Mouse (Mus musculus) T-helper 2 cell (primary cell): ENCODE measurements around the gene Cldn7.

ENCODE experiments used
- in situ Hi-C: fragments of 300-600 bp; cut with MboI, MseI; formaldehyde crosslinking; loops from one replicate; pipeline ENCODE4 v1.15.1; 2025; ENCODE audit warnings: high pct_unique_total_duplicates

The Cldn7 gene

DNA sequence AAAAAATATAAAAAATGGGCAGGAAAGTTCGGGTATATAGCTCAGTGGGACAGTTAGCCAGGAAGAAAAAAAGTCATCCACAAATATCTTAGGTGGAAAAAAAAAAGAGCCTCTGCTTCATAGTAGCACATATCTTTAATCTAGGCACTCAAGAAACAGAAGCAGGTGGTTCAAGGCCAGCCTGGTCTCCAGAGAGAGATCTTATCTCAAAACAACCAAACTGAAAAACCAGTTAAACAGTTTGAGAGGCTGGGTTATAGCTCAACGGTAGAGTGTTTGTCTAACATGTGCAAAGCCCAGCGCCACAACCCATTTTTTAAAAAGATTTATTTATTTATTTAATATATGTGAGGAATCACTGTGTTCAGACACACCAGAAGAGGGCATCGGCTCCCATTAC lies 31.5 kb upstream of the Cldn7 start:
- in situ Hi-C loops: loop anchor here (5.0 kb wide), 1 partner anchor 34 kb away; no protein-coding TSS in a partner anchor

DNA sequence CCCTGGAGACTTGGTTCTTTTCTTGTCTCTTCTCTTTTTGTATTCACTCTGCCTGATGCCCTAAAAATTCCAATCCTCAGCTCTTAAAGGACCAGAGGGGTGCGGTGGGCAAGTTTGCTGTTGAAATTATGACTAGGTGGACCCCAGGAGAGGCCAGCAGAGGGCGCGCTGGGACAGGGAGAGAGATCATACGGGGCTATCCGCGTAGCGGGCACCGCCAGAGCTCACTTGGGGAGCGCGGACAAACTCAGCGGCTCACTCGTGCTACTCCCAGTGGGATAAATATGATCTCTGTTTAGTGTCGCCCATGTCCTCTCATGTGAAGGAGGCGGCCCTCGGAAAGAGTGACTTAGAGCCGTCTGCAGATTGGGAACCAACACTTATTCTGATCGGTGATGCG lies 30.4 kb upstream of the Cldn7 start:
- in situ Hi-C loops: loop anchor here (5.0 kb wide), 1 partner anchor 33 kb away; no protein-coding TSS in a partner anchor

DNA sequence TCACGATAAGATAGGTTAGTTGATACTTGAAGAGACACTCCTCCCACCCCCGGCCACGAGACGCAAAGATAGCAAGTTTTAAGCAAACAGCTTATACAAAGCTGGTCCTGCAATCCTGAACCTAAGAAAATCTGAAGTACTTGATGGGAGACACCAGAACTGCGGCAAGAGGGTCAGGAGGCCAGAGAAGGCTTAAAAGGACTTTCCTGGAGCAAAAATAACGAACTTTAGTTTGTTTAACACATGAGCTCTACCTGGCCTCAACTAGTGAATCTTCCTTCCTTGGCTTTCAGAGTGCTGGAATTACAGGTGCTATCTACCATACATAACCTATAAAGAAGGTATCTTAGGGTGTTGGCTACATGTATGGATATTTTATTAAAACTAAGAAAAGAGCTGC lies 29.9 kb upstream of the Cldn7 start:
- in situ Hi-C loops: loop anchor here (5.0 kb wide), 1 partner anchor 33 kb away; no protein-coding TSS in a partner anchor

DNA sequence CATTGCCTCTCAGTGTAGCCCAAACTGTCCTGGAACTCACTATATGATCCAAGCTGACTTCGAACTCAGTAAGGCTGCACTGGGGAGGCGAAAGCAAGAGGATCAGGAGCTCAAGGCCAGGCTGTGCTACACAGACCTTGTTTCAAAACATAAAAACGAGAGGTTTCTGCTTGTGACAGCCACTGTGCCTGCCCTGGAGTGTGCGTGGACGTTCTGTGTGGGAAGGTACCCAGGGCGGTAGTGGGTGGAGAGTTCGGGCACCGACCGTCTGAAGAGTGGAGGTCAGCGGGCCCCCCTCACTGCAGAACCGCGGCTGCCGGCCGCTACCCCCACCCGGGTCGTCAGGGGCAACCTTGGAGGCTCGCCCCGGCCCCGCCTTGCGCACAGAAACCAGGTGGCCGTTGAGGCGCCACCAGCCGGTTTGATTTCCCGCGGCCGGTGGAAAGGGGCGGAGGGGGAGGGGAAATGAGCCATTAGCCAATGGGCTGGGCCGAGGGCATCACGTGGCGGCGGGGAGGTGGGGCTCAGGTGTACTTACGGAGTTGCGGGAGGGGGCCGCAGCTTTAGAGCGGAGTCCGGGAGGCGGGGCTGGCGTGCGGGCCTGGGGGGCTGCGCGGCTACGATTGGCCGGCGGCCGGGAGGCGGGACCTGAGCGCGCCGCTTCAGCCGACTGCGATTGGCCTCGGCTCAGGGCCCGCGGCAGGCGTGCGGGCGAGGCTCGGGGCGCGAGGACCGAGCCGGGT lies 29.3 kb upstream of the Cldn7 start, which contains the start of gene Ybx2:
TSS of gene Ybx2 (plus strand) at position 660 of the 743 bp plus-strand sequence.
- in situ Hi-C loops: no loop called here

DNA sequence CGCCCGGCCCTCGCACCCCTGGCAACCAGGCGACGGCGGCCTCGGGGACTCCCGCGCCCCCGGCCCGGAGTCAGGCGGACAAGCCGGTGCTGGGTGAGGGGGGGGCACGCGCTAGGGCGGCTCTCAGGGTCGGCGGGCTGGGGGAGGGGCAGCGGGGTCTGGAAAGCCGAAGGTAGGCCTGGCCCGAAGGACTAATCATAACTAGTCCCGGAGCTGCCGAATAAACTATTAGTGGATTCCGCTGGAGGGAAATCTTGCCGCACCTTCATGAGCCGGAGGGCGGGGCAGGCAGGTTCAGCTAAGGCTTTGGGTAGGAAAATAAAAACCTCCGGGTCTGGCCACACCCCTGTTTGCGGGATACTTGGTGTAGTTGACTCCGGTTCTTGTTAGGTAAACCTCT lies 28.4 kb upstream of the Cldn7 start:
- in situ Hi-C loops: no loop called here

DNA sequence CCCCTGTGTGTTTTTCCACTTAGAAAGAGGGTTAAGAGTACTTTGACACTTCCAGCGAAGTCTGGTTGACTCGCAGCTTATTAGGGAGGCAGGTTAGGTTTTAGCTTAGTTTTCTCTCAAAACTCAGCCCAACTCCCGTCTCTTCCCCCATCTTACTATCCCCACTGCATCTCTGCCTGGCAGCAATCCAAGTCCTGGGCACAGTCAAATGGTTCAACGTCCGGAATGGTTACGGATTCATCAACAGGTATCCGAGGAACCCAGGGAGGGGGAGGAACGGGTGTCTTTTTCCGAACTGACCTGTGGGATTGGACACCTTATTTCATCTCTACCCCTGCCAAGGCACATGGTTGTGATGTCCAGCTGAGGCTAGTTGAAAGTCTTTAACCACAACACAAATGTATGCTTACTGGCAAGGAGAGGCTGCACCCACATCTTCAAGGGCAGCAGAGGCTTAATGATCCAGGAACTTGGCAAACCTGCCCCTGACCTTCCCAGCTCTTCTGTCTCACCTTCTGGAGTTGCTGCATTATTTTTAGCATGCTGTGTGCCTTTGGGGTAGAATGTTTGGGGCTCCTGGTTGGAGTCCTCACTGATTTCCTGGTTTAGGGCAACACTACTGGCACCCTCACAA lies 27.7 kb upstream of the Cldn7 start:
- in situ Hi-C loops: no loop called here

DNA sequence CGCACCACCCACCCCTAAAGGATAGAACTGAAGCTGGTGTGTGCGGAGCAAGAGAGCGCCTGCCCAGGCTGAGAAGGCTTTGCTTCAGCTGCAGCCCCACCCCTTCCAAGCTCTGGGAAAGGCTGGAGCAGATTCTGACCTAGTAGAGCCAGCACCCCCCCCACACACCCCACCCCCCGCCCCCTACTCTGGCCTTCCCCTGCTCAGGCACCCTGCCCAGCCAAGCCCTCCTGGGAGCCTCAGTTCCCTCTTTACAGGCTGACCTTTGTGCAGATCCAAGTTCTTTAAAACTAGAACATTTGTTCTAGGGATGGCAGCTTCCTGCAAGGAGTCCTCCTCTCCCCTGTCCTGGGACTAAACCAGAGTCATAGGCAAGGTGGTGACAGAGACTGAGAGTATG lies 27.2 kb upstream of the Cldn7 start:
- in situ Hi-C loops: no loop called here

DNA sequence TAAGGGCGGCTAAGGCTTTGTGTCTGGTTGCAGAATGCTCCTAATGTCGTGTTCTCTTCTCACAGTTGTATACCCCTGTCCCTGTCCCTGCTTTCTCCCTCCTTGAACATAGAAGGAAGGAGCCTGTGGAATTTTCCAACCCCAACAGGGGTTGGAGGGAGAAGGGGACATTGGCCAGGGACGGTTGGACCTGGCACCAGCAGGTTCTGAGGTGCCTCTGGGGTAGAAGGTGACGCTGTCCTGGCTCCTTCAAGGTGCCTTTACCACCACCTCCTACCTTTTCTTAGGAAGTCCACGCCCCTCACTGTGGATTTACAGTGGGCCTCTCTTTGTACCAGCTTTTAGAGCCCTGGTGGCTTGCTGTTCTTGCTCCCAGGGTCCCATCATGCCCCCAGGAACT lies 26.7 kb upstream of the Cldn7 start:
- in situ Hi-C loops: no loop called here

DNA sequence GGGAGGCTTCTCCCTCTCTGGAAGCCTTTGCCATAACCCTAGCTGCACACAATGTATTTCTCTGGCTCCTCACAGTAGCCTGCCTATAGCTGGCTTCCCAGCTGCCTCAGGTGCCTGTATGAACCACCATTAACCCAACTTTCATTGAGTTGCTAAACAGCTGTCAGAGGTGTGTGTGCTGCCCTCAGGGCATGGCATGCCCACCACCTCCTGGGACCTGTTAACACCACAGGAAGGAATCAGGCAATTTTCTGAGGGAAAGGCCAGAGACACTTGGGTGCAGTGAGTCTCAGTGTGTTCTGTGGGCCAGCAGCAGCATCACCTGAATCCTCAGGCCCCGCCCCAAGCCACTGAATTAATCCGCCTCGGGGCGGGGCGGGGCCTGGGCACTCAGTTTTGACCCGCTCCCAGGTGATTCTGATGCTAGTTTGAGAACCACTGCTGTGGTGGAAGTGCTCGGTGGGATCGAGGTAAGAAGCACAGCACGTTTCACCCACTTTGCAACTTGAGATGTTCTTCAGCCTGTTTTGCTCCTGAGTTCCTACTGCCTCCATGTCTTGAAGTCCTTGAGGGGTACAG lies 26.1 kb upstream of the Cldn7 start:
- in situ Hi-C loops: no loop called here

DNA sequence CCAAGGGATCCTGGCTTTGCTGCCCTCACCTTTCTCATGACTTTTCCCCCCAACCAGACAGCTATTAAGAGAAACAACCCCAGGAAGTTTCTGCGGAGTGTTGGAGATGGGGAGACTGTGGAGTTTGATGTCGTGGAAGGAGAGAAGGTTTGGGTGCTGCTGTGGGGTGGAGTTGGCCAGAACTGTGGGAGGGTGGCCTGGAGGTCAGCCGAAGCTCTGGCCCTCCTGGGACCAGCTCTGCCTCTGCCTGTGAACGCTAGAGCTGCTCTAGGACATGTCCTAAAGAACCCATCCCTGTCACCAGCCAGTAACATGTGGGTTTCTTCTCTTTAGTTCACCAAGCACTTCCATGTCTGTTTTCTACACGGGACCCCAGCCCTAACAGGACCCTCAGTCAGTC lies 25.4 kb upstream of the Cldn7 start:
- in situ Hi-C loops: no loop called here

DNA sequence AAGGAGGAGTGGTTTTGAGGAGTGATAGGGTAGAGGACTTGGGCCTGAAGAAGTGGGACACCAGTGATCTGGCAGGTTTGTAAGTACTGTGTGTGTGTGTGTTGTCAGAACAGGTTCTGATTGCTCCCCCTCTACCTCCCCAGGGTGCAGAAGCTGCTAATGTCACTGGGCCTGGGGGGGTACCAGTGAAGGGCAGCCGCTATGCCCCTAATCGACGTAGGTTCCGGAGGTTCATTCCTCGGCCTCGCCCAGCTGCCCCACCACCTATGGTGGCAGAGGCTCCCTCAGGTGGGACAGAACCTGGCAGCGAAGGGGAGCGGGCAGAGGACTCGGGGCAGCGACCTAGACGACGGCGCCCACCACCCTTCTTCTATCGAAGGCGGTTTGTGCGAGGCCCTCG lies 24.8 kb upstream of the Cldn7 start:
- in situ Hi-C loops: no loop called here

DNA sequence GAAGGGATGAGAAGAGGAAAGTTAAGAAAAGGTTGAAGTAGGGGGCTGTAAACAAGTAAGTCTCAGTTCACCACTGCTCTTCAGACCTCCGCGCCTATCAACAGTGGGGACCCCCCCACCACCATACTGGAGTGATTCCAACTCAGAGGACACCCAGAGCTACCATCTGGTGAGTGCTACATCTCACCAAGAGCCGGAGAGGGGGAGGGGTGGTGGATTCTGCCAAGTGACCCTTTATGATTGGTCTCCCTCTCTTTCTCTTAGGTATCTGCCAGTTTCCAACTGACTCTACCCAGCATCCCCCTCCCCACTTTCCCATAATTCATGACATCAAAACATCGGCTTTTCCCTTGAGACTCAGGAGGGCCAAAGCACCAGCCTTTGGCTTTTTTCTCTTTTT lies 23.6 kb upstream of the Cldn7 start:
- in situ Hi-C loops: no loop called here

DNA sequence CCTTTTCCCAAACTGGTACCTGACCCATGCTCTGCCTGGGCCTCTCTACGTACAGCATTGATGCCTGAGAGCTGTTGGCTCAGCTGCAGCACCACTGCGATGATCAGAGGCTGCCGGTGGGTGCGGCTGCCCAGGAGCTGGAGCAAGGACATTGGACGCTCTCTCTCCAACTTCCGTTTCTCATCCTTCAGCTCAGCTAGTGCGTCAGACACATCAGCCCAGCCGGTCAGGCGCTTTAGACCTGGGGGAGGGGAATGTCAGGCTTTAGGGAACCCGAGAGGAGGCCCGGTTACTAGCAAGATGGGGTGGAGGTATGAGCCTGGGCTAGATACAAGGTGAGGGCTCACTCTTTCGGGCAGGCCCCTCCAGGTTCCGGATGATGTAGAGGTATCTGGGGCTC lies 19.4 kb upstream of the Cldn7 start:
- in situ Hi-C loops: no loop called here

DNA sequence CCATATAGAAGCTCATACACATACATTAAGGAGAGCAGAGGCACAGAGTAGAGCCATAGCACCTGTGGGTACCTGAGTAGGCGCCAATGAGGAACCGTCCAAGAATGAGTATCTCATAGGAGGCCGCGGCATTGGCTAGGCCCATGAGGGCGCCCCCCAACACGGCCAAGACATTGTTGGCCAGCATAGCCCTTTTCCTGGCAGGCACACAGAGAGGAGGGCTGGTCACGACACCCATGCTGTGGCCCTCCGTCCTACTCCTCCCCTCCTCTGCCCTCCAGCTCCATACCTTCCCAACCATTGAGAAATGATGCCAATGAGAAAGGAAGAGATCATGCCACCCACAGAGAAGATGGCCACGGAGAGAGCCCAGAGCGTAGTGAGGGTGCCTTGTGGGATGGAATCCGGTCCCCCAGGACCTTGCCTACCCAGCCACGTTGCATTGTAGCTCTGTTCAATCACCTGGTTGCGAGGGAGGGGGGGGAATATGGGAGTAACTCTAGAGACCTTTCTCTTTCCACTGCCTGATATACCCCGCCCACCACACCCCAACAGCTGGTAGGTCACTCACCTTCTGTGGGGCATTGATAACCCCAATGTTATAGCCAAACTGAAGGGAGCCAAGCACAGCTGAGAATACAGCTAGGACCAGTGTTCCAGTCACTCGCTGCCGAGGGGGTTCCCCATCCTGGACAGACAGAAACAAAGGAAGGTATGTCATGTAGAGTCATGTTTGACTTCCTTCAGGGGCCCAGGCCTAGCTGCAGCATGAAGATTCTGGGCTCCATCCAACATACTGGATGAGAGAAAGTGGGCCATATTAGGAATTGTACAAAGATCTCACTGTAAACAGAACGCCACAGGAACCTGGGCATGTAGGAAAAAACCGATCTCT lies 18.3 kb upstream of the Cldn7 start:
- in situ Hi-C loops: no loop called here

DNA sequence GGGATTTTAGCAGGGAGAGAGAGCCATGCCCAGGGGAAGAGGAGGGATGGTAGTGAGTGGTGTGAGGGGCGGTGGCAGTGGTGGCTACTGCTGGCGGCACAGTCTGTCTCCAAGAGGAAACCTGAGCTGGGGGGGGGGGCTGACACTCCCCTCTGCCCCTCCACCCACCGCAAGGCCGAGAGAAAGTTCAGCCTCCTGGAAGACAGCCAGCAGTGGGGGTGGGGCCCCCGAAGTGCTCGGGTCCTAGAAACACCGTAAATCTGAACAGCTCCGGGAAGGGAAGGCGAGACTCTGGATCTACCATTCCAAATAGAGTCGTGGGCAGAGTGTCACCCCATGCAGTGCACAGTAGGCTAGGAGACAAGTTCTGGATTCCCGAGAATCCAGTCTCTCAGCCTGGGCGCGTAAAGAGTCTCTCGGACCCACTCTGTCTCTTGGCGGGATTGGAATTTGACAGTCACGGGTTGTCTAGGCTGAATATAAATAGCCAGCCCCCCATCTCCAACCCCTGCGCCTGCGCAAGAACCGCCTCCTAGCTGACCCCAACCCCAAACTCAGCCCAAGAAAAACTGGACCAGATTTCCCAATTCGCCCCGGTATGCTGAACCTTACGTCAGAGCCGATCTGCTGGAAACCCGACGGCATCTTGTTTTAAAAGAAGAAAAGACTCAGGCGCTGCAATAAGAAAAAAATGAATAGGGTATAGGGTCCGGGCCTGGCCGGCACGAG lies 17.1 kb upstream of the Cldn7 start:
- in situ Hi-C loops: no loop called here

DNA sequence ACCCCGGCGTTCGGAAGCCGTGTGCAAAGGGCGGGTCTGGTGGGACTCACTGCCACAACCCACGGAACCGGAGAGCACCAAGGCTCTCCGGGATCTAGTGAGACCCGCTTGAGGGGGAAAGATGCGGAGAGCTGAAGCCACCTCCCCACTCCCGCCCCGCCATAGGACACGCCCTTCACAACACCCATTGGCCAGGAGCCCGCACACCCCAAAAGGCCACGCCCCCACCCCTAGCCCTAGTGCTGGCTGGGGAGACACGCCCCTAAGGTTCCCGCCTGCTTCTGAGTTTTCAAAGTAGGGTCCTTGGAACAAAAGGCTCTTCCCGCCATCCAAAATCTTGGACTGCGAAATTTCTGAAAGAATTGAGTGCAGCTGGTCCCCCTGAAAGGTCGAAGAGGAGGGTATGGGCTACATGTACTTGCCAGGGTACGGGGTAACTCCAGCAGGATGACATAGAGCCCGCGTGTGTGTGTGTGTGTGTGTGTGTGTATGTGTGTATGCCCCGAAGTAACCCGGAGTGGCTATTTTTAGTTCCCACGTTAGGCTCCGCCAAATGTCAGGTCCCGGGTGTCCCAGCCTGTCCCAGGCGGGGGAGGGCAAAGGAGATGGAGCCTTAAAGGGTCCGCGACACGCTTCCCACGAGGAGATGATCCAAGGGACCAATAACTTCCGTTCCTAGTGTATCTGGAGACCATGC lies 16.4 kb upstream of the Cldn7 start, which contains the start of gene Slc2a4:
TSS of gene Slc2a4 (minus strand) at position 123 of the 697 bp plus-strand sequence.
- in situ Hi-C loops: no loop called here

DNA sequence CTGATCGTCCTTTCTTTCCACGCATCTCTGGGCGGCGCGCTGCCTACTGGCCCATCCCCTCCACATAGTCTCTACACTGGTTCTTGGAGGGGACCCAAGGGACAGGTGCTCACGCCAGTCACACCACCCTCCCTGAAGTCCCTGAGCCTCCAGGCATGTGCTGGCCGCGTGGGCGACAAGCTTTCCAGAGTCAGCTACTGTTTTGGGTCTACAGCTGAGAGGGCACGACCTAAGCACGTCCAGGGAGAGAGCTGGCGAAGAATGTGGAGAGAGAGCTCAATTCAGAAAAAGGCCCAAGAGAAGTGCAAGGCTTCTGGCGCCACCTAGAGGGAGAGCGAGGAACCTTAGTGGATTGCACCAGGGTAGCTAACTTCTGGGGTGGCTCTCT lies 15.8 kb upstream of the Cldn7 start:
- in situ Hi-C loops: no loop called here

DNA sequence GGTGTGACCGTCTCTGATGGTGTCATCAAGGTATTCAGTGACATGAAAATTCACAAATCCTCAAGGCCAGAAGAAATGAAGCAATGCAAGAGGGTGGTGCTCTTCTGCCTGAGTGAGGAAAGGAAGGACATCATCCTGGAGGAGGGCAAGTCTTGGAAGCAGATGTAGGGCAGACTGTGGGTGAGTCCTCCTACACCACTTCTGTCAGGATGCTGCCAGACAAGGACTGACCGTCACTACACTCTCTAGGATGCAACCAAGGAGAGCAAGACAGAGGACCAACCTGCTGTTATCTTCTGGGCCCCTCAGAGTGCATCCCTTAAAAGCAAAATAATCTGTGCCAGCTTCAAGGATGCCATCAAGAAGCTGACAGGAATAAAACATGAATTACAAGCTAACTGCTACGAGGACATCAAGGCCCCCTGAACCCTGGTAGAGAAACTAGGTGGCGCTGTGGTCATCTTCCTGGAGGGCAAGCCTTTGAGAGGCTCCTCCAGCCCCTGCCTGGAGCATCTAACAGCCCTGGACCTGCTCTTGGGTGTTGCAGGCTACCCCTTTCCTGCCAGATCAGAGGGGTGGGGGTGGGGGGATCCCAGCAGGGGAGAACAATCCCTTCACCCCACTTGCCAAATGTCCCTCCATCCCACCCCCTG lies 13.6 kb upstream of the Cldn7 start:
- in situ Hi-C loops: no loop called here

DNA sequence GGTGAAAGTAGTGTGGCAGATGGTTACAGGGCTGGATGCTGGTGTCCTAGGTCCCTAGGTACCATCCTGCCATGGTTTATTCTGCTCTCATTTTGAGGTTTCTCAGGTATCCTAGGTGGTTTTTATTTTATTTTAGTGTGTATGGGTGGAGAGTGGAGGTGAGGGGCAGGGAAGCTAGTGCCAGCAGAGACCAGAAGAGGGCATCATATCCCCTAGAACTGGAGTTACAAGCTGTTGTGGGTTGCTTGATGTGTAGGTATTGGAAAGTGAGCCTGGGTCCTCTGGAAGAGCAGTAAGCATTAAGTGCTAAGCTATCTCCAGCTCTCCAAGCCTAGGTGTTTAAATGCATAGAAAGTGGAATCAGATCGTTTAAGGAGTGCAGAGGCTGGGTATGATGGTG lies 12.3 kb upstream of the Cldn7 start:
- in situ Hi-C loops: no loop called here
